Mouse (Mus musculus): Measurements from ENCODE around the gene Tigd4.

Tigd4 gene

DNA sequence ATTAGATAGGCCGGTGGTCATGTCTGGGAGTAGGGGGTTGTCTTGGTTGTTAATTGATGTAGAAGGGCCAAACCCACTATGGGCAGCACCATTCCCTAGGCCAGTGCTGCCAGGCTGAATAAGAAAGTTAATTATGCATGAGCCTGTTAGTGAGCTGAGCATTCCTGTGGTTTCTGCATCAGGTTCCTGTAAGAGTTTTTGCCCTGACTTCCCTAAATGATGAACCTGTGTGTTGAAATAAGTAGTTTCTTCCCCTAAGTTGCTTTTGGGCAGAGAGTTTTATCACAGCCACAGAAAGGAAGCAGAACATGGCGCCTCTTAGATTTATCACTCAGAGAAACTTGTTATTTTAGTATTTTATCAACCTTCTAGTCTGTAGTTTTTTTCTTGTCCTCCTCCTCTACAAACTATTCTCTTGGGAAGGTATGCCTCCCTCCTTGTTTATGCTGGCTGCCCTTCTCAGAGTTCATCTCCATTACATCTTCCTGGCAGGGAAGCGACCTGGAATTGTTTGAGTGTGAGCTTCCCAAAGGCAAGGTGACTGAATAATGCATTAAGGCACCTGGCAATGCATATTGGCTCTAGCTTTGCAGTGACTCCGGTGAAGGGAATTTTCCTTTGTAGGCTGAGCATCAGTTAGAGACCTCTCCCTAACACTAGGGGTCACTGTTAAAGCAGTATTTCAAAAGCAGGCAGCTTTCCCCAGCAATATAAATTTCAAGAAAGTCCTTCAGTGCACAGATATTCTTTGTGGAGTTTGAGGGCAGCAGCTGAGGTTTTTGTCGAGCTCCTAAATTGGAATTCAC is 21.9 kb downstream of the Tigd4 start:
- DNase-seq (ENCODE audit: low spot score in 2 of 2), result no peak

DNA sequence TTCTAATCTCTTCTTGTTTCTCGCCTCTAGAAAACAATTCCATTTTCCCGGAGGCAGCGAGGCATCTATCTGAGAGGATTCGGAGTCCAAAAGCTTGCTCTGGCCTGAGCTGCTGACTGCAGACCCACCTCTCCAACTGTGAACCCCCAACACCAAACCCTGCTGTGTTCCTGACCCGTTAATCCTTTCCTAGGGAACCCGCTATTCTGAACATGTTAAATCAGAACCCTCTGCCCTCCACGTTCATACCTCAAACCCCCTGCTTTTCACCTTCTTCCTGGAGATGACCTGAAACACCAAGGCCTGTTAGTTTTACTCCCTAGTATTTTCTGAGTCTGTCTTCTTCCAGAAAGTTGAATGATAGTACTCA is 22.5 kb downstream of the Tigd4 start:
- no peak for DNase-seq (ENCODE audit: low spot score in 2 of 2)

DNA sequence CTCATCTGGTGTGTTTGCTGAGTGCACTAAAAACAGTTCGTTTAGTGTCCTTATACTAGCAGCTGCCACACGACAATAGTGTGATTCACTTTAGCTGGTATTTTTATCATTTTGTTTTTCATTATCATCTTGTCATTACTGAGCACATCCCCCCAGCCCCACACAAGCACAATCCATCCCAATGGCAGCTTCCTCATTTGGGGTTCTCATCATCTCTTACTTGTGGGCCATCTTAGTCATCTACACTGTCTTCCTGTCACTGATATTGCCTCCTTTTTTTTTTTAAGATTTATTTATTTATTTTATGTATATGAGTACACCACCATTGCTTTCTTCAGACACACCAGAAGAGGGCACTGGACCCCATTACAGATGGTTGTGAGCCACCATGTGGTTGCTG is 25.3 kb downstream of the Tigd4 start:
- DNase-seq (ENCODE audit: low spot score in 2 of 2), result no peak

DNA sequence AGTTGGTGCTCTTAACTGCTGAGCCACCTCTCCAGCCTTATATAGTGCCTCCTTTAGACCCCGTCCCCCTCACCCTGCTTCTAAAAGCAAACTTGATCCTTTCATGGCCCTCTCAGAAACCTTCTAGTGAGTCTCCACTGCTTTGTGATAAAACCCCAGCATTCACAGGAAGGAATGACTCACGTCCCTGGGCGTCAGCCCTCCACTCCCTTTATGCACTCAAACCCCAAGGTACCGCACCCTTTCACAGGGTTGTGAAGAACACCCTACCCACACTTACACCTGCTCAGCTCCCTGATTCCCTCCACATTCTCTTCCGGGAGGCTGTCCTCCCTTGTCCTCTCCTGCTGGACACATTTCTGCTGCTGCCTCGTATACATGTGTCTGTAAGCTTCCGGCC is 25.7 kb downstream of the Tigd4 start:
- no peak for DNase-seq (ENCODE audit: low spot score in 2 of 2)

DNA sequence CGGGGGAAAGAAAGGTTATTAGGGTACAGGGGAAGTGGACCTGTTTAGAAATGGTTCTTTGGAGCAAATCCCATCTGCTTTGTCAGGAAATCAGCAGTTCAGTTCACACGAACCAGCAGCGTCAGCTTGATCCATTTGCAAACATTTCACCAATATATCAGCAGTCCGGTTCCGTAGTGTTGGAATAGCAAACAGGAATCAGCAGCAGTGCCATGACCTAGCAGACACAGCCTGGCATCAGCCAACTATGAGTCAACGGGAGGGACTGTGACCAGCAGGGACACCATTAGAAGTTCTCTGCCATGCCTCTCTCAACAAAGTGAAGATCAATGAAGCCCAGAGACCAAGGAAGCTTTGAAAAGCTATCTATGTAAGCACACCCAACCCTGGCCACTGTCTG is 26.4 kb downstream of the Tigd4 start:
- no peak for DNase-seq (ENCODE audit: low spot score in 2 of 2)

DNA sequence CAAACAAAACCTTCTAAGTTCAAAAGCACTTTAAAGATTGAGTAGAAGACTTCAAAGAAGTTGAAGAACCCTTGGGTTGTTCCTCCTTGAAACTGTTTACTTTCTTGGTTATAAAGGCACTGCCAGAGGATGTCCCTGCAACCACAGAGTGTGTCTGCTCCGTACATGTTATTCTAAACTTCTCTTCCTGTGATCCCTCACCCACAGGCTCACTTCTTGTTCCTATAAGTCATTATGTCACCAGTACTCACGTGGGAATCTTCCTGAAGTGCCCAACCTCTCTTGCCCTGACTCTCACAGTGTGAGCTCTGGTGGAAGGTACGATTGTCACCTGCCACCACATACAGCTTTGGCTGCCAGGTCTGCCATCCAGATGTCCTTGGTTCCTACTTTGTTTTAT is 28.7 kb downstream of the Tigd4 start:
- no peak for DNase-seq (ENCODE audit: low spot score in 2 of 2)

DNA sequence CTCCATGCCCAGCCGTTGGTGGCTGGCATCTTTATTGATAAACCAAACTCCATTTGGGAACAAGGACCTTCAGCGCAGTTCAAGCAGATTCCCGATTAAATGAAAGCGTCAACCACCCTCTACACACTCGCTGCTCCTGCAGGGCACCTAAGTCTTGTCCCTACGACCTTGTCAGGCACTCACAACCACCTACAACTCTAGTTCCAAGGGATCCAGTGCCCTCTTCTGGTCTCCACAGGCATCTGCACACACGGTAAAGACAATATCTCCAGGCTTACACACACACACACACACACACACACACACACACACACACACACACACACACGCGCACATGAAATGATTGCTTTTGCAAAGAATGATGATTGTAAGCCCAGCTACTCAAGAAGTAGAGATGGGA is 38.2 kb downstream of the Tigd4 start:
- DNase-seq (ENCODE audit: low spot score in 2 of 2), result no peak

DNA sequence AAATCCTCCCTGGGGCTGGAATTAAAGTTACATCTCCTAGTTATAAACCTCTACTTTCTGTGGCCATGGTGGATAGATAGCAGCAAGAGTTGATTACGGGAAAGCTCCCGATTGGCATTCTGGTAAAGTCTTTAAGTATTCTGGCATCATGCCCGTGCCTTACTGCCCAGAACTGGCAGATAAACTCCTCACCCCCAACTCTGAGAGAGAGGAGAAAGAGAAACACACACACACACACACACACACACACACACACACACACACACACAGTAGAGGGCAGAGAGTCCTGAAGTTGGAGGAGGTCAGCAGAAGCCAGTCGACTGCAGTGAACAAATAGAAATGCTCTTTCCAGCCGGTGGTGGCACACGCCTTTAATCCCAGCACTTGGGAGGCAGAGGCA is 43.7 kb downstream of the Tigd4 start:
- no peak for DNase-seq (ENCODE audit: low spot score in 2 of 2)

DNA sequence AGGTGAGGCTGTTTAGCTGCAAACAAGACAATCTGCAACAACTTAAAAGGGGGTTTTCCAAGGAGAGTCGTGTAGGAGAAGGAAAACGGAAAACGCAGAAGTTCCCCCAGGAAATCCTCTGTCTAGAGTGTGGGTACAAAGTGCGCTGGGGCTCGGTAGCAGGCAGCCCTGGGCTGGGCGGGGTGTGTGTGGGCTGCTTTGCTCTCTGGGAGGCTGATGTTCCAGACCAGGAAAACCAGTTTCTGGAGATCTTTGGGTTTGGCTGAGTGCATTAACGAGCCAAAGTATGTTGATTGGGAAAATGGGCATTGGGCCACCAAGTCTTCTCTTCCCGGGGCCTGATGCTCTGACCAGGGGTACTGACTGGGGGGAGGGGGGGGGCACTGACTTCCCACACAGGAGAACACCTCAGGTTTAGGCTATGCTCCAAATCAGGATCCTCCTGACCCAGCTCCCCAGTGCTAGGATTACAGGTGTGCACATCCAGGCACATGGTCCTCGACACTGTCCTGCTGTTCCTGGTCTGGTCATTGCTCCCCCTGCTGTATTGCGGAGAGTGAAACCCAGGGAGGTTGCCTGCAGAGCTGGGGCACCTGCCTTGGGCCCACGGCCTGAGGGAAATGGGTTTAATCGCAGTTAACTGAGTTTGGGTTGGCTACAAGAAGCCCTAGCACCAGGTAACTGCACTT is 44.7 kb downstream of the Tigd4 start:
- no peak for DNase-seq (ENCODE audit: low spot score in 2 of 2)

DNA sequence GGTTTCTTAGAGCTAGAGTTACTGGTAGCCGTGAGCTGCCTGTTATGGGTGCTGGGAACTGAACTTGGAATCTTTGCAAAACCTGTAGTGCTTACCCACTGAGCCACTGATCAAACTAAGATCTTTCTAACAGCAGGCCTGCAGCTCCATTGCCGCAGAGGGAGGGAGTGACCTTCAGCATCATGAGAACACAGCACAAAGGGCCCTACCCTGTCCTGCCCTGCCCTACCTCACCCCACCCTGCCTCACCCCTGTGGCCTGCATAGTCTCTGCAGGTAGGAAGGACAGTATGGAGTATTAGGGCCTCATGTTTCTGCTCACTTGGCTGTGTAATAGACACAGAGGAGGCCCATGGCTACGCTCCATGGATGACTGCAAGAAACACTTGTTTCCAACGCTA is 45.5 kb downstream of the Tigd4 start:
- DNase-seq (ENCODE audit: low spot score in 2 of 2), result no peak

DNA sequence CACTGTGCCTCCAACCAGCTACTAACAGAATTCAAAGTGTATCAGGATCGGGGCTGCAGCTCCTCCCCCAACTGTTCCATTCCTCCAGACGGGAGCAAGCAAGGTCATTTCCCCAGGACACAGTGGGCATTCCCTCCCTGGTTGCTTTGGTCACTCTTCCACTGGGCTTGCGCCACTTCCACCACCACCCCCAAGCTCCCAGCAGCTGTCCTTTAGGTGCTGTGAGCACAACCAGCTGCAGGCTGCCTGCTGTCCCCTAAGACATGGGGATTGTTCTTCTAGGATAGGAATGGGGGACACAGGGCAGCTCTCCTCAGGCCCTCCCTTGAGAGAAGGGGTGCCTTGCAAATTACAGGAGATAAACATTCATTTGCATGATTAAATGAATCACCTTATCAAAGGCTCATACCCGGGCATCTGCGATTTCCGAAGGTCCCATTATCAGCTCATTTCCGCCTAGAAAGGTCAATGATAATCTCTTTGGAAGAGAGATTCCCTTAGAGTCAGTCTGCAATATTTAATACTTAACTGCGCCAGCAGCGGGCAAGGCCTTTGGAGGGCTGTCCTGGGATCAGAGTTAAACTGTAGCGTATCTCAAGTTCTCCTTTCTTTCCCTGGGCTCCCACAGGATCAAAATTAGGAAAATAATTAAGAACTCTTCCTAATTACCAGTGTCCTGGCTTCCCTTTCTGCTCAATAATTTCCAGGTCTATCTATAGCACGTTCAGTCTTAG is 46.6 kb downstream of the Tigd4 start:
- DNase-seq (ENCODE audit: low spot score in 2 of 2), result no peak

DNA sequence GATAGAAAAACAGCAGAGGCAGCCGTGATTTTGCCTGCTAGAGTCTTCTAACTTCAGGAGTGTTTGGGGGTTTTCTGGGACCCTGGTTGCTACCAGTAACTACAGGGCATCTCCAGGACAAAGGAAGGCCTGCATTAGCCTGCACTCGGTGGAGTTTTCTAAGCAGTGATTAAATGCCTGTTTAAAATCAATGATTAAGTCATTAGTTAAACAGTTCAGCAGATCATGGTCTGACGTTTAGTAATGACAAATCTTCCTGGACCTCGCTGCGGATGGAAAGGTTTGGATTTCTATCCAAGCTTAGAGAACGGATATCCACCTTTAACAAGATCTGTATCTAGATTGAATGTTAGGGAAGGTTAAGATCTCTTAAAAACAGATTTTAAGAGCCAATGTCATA is 47.2 kb downstream of the Tigd4 start:
- DNase-seq (ENCODE audit: low spot score in 2 of 2), result no peak

DNA sequence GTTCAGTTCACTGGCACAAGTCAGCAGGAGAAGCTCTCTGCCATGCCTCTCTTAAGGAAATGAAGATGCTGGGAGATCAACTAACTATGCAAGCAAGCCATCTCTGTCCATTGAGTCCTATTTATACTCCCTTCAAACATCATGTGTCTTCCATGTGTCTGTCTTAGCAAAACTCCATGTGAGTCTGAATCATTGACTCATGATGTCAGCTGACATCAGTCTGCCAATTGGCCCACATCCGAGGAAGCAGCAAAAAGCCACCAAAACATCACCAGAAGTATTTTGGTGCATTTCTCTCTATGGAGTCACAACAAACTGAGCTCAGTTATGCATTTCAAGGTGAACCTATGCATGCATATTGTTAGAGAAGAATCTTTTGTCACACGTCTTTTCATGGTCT is 48.0 kb downstream of the Tigd4 start:
- DNase-seq (ENCODE audit: low spot score in 2 of 2), result no peak

DNA sequence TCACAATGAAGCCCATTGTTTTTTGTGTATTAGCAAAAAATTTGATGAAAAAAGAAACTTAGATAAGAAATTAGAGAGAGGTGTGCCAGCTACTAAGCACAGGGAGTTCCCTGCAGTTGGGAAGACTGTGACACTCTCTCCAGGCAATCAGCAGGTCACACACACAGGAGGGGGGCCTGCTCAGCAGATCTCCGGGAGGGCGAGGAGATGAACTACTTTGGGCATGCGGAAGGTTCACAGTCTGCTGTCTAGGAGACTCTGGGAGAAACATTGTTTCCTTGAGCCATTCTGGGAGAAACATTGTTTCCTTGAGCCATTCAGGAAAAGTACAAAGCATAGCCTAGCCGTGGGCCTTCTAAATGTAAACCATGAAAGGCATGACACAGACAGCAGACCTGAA is 49.6 kb downstream of the Tigd4 start:
- DNase-seq (ENCODE audit: low spot score in 2 of 2), result no peak

DNA sequence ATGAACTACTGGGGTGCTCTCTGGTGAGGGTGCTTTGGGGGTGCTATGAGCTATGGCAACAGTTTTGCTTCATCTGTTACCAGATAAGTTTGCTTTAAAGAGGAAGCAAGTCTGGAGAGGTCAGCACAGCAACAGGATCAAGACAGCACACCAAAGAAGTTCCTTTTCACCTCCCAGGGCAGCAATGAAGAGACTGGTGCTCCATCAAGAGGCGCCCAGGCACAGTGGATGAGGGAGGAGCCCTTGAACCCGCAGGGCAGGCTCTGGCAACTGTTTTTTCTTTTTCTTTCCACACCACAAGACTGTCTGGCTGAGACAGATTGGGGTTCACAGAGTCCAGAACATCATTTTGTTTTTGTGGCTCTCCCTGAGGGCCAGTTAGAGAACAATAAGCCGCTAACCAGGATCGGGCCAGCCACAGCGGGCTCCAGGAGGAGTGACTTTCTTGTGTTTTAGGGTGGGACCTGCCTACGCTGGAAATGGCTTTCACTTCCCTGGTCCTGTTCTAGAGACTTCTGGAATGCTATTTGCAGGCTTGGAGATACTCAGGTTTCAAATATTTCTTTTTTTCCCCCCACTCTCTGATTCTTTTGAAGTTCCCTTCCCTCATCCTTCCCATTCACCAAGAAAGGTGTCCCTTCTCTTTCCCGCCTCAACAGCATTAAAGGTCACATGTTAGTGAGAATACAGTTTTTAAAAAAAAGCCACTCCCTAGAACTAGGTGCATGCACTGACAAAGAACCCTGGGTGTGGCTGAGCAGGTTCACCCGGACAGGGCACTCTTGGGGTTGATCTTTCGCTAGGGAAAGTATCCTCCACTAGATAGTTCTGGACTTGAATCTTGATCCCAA is 52.0 kb downstream of the Tigd4 start:
- DNase-seq (ENCODE audit: low spot score in 2 of 2), result no peak

DNA sequence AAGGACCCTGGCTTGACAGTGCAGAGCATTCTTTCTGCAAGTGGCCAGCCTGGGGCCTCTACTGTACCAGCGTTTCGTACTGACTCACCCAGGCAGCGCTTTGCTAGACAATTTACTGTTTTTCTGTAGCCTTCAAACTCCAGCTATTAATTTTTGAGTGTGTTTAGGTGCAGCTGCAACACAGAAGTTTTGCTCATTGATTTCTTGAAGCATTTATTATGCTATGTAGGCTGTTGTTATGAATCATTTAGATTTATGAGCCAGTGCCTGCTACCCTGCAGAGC is 52.6 kb downstream of the Tigd4 start:
- no peak for DNase-seq (ENCODE audit: low spot score in 2 of 2)

DNA sequence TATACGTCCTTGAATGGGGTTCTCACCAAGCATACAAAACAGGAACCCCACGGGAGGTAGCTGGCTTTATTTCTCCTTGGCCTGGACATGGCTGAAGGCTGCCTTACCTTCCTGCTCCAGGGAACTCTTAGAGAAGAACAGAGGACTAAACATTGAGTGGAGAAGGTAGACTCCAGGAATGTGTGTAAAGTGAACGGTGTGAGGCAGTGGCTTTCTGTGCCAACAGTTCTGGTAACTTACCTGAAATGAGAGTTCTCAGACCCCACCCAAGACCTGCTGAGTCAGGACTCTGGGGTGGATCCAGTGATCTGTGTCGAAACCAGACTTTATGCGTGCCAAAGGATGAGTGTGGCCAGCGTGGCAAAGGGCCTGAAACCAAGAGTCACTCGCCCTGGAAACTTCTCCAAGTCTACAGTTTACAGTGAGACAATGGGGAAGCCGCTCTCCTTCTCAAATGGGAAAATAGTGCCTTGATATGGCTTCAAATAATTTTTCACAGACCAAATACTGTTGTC is 53.0 kb downstream of the Tigd4 start:
- no peak for DNase-seq (ENCODE audit: low spot score in 2 of 2)
